Mouse (Mus musculus) left cerebral cortex, adult 18-20 months (tissue): Measurements from ENCODE around the gene Tuba1b. TPM values are rescaled to one million over a fixed set of nuclear protein-coding genes. Genes with fewer than 3 reads are reported as not detected.
"Not testable (repeated sequence)": the region's sequence is repeated elsewhere in the genome, so short reads cannot be mapped to it uniquely, and the experiment has no call there.

Source experiments
- DNase-seq, 2 experiments: peaks; one replicate each; pipeline ENCODE4 v3.0.0; 2021 to 2022; ENCODE audit warnings: low spot score in 2 of 2, mixed read lengths in 1 of 2
- long read RNA-seq, 2 experiments: library from polyadenylated mRNA; stranded (forward); transcript quantifications; one replicate each; pipeline ENCODE4 v2.0.0; 2021
- total RNA-seq, 2 experiments: library from RNA; stranded (reverse); gene quantifications; 2 replicates each; pipeline ENCODE4 v1.2.3; 2021

Gene Tuba1b
- 100 to 1,000 TPM; 584 to 602 TPM for total RNA-seq
- long read RNA-seq, experiment 1, transcript Tuba1b-201 (4 exons, 1,743 nt), result major isoform, 1,729 of 1,839 reads
- long read RNA-seq, experiment 1, partial matches to known transcripts, result 103 of 1,839 reads
- long read RNA-seq, experiment 1, other reads (novel, unspliced or antisense), result 6 of 1,839 reads
- long read RNA-seq, experiment 2, transcript Tuba1b-201 (4 exons, 1,743 nt), result major isoform, 1,275 of 1,417 reads
- long read RNA-seq, experiment 2, partial matches to known transcripts, result 138 of 1,417 reads
- long read RNA-seq, experiment 2, other reads (novel, unspliced or antisense), result 4 of 1,417 reads

DNA sequence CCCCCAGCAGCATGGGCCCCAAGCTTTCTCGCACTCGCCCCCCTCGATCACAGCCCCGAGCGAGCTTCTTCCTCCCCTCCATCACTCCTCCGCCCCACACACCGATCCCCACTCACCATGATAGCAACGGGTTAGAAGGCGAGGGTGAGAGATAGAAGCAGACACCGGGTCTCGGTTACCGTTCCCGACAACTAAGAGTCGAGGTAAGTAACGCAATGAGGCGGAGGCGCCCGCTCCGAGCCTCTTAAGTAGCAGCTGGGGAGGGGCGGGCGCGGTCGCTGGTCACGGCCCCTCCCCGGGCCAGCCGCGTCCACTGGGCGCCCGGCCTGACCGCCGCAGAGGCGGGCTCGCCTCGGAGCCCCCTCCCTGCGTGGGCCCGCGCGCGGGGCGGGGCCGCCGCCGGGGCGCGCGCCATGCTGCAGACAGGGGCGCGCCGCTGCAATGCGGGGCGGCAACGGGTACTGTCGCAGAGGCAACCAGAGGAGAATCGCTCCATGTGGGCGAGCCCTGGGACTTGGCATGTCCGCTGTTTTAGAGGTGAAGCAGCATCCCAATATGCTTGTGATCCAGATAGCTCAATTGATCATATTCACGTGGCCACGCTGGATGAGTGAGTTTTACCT is at the start of gene Tuba1b:
Gene Tuba1b (minus strand): TSS at position 349 of the 623 bp plus-strand sequence.
- DNase-seq, result peak; percentile 86 to 94

DNA sequence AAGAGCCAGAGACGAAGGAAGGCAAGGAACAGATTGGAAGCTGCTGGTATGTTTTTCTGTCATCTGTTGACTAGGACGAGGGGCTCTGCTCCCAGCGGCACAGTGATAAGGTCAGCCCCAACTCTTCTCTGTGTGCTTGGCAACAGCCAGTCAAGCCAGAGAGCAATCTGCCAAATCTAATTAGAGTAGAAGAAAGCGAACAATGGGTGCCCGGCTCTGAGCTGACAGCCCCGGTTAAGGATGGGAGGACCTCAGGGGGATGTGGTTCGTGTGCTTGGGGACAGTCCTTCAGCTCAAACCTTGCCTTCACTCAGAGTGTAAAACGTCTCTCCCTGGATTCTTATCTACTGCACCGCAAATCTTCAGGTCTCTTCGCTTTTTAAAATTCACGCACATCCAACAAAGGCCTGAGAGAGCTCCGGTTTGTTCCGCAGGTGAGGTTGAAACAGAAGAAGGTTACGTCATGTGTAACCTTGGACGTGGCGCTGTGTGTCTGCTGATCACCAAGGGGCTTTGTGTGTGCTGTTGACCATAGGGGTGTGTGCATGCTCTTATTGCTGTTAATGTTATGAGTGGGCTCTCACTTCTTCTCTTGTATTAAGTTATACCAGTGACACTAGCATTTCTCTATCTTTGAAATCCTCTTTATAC is 49.2 kb upstream of the Tuba1b start:
- no peak for DNase-seq

DNA sequence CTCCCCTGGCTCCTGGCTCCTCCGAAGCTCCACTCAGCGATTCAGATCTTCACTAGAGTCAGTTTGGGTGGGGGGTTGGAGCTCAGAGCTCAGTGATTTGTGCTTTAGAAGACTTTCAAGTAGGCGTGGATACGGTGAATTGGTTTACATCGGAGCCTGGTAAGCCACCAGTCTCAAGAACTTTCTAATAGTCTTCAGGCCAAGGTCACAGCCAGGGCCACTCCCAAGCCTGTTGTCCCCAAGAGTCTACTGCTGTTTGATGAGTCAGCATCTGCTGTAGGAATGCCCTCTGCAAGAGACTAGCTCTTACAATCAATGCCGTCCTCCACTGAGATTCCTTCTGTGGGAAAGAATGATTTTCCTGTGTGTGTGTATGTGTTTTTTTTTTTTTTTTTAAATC is 47.7 kb upstream of the Tuba1b start:
- DNase-seq, result no peak

DNA sequence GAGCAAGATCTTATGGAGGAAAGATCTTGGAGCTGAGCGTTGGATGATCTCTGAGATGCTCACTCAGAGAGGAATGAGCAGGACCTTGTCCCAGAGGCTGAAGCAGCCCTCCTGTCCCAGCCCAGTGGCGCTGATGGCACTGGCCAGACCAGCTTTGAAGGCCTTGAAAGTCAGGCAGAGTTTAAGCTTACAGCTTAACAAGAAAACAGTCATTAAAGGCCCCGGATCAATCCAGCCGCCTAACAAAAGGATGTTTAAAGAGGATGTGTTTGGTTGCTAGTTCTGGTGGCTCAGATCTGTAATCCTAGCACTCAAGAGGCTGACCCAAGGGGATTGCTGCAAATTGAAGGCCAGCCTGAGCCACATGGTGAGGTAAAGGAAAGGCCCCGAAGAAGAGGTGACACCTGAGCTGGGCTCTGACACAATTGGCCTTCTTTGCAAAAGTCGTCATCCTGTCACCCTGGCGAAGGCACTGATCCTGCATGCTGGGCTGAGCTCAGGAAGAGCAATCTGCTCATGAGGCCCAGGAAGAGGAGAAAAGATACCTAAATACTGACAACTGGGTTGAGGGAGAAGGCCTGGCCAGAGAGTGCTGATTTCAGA is 45.7 kb upstream of the Tuba1b start:
- no peak for DNase-seq

DNA sequence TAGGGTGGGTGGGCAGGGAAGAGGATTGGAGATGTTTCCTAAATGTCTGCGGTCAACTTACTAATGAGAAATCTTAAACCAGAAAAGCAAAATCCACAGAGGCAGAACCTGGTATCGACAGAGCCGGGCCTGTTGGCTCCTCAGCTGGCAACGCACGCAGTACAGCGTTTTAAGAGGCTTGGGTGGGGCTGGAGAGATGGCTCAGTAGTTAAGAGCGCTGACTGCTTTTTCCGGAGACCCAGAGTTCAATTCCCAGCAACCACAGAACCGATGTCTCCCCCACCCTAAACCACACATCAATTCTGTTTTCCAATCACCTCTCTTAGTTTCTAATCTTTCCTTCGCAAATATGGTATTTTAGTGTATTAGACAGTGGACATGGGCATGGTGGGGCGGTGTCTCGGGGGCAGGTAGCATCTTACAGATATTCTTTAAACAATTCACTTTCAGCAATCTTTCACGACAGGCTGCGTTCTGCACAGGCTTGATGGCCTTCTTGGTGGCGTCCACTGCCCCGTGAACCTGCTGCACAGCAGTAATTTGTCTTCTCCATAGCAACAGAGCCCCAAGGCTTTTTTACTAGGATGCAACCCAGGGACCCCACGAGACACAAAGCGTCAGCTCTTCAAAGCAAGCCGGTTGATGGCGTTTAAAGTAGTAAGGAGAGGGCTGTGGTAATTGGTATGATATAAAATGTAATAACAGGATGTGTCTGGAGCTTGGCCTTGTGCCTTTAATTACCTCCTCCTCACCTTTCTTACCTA is 44.2 kb upstream of the Tuba1b start:
- DNase-seq, result no peak

DNA sequence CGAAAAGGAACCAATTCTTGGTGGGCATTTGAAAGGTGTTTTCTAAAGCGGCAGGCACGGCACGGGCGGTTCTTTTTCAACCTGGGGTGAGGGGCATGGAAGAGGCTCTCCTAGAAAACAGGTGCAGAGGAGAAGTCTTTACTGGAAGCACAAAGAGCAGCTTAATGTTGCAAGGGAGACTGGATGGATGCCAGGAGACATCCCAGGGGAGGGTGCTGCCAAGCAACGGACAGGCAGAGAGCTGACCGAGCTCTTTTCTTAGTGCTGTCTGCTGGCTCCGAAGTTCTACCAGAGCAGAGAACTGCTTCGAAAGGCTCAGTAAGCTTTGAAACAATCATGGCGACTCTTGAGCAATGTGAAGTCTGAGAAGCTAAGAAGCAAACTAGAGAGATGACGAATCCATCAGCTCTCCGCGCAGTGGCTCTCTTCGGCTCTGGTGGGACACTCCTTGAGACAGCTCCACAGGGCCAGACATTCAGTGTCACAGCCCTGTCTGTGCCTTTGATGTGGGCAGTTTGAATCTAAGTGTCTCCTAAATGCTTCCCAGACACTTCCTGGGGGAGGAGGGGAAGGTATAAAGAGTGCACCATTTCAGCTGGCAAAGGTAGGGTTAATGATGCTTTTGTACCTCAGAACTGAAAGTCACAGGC is 43.5 kb upstream of the Tuba1b start:
- DNase-seq, result peak; percentile 55 to 59

DNA sequence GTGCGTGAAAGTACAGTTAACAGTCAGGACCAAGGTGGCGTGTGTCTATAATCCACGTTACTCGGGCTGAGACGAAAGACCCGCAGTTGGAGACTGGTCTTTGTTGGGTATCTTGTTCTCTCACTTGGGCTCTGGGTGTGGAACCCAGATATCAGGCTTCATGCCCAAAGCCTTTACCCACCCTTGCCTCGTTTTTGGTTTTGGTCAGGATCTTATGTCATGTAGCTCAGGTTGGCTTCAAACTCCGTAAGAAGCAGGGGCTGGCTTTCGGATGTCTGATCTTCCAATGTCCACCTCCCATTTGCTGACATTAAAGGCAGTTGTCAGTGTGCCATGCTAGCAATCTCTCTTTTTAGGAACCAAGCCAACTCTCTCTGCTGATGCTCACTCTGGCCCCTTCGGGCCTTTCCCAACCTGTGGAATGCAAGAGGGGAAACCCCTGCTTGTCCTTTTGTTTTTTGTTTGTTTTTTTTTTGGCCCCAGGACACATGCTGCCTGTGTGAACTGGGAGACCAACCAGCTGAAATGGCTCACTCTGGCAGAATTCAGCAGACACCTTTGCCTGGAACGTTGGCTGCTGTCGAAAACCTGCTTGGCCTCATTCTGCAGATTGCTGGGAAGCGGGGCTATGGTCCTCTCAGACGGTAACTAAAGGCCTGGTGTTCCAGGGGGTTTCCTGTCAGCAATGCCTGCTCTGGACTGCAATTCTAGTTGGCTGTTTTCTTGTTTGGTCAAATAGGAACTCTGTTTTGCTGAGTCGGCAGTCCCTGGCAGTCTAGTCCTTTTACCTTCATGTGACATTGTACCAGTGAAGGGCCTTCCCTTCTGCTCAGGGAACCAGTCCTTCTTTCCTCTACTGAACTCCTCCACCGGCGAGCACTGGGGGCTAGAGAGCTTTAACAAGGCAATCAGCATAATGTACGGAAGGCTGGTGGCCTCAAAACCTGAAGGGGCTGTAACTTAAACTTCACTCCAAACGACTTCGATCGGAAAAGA is 42.7 kb upstream of the Tuba1b start:
- DNase-seq, result no peak

DNA sequence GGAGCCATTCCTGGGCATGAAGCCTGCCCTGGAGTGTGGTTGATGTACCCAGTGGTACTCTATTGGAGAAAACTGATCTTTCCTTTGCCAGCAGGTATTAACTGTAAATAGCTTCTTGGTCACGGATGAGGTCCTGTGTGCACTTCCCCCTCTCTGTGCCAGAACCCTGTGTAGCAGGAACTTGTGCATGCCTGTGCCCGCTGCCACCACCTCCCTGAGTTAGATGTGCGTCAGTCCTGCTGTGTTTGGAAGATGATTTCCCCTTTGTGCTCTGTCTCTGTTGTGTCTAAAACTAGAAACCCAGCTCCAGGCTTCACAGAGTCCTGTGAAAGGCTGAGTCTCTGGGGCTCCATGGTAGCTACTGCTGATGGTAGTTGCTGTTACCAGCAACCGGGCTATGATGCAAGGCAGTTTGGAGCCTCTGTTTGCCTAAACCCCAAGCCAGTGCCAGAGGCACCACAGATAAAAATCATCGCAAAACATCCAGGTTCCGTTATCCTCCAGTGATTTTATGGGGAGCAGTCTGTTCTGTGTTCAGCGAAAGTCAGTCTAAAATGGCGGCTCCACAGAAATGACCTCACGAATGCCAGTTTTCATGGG is 38.8 kb upstream of the Tuba1b start:
- DNase-seq, result no peak

DNA sequence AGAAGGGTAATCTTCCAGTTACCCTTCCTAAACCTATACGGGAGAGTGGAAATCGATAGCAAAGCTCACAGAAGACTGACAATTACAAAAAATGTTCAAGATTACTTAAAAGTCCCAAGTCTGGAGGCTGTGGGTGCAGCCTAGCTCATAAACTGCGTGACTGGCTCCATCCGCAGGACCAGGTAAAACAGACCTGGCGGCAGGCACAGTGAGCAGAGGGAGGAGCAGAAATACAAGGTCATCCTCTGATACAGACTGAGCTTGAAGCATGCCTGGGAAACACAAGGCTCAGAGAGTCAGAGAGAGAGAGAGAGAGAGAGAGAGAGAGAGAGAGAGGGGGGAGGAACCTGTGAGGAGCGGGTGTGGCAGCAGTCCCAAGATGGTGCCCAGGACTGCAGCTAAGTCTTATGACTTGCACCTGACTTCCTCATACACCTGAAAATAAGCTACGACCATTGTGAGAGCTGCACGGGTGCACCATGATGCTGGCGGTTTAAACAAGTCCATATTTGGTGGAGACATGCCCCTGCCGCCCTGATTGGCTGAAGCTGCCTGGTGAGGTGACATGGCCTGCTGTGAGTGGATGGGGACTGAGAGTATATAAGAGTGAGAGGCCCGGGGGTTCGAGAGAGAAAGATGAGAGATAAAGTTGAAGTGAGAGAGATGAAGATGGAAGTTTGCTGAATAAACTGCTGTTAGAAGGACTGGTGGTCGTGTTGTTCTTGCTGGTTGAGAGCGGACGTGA is 37.4 kb upstream of the Tuba1b start:
- not testable (repeated sequence) for DNase-seq

DNA sequence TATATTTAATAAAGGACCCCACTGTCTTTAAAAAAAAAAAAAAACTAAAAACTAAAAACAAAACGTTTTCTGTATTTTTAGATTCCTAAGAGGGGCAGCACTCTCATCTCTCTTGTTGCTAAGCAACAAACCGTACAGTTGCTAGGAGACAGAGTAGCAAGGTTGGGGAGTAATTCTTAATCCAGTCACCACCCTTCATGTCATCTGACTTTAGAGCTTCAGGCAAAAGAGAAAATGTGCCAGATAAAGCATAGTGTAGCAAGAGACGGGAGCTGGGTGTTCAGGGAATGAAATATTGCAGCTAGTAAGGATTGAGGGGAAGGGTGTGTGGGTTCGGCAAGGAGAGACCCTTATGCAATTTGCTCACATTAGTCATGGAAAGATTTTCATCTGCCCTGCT is 36.7 kb upstream of the Tuba1b start:
- DNase-seq, result peak; percentile 46 to 49

DNA sequence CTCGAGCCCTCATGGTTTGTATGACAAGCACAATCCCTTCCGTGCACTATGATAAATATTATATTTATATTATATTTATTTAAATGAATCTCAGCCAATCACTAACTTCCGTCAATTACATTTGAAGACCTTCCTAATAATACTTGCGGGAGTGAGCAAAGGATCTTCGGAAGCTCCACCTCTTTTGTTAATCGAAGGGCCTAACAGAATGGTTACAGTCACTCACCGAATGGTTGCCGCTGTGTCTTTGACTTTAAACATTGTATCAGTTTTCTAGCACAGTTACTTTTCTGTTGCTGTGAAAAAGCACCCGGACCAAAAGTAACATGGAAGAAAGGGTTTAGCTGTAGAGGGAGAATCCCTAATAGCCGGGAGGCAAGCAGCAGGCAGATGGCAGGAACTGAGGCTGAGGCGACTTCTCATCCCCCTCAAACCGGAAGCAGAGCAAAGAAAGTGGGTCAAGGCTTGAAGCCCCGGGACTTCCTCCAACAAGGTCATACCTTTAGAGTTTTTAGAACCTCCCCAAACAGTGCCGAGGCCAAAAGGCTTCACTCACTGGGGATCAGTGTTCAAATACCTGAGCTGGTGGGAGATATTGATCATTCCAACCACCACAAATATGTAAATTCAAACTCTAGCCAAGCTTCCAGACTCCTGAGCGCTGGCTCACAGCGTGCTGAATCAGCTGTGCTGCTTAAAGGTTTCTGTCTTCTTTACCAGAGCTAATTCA is 35.2 kb upstream of the Tuba1b start:
- no peak for DNase-seq

DNA sequence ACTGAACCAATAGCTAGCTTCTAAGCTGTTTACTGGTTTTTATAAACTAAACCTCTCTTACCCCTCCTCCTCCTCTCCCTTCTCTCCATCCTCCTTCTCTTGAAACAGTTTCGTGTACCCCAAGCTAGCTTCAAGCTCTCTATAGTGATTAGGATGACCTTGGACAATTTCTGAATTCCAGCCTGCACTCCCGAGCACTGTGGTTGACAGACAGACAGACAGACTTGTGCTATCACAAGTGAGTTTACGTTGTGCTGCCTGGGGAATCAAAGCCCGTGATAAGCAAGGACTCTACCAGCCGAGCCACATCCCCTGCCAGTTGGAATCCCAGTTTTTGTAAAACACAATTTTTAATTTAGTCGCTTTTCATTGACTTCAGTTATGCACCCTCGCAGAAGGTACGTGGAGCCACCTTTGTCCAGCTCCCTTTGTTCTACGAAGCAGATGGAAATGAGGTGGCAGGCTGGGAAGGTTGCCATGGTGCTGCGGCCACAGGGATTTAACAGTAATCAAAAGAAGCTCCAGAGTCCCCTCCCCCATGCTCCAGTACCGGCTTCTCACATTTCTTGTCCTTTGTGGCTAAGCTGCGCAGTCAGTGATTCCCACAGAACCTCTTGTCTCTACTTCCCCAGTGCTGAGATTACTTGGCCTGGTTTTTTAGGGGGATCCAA is 34.5 kb upstream of the Tuba1b start:
- DNase-seq, result peak; percentile 59 to 60

DNA sequence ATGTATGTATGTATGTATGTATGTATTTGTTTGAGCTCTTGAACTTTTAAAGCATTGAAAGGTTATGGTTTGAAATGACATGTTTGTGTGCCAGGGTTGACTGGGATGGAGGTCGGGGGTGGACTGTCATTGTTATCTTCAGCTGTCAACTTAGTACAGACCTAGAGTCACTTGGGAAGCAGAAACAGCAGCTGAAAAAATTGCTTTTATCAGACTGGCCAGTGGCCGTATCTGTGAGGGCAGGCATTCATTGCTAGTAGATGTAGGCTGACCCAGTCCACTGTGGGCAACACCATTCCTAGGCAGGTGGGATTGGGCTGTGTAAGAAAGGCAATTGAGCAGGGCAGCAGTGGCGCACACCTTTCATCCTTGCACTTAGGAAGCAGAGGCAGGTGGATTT is 25.2 kb upstream of the Tuba1b start:
- no peak for DNase-seq

DNA sequence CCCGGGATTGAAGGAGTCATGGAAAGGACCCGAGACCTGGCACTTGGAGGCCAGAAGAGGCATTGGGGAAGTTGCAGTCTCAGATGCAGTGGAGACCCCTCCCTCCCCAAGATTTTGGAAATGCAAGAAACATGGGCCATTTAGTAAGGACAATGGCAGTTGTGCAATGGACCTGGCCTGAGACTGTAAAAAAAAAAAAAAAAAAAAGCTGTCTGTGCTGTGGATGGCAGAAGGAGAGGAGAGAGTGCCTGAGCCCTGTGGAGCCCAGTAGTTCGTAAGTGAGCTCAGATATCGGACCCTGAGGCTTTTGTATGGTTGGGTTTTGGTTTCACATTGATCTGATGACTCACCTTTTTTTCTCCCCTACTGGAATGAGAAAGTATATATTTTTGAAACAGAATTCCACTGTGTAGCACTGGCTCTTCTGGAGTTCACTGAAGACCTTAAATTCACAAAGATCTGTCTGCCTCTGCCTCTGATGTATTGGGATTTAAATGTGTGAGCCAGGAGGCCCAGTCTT is 24.6 kb upstream of the Tuba1b start:
- DNase-seq, result no peak

DNA sequence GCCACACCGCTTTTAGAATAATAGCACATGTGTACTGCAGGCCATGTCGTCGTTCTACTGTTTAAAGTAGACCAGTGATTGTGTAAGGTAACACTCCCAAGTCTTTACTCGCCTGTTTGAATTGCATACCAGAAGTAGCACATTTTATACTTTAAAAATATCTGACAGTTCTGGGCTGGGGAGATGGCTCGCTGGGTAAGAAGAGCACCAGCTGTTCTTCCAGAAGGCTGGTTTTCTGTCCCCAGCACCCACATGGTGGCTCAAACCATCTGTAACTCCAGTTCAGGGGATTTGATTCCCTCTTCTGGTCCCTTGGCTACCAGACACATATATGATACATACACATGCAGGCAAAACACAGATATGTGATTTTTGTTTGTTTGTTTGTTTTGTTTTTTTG is 23.1 kb upstream of the Tuba1b start:
- no peak for DNase-seq

DNA sequence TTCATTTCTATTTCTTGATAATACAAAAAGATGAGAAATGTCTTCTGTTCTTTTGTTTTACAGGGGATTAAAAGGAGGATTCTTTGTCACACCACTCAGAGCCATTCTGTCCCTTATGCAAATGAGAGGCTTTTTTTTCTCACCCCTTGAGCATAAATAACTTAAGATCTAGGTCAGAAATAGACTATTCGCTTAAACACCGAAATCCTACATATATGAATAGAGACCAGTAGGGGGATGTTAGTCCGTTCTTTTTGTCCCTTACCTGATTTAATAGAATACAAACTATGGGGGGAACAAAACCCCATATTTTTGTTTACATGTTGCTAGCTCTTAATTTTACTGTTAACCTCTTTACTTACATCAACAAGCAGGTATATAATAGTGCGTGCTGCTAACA is 21.6 kb upstream of the Tuba1b start:
- no peak for DNase-seq

DNA sequence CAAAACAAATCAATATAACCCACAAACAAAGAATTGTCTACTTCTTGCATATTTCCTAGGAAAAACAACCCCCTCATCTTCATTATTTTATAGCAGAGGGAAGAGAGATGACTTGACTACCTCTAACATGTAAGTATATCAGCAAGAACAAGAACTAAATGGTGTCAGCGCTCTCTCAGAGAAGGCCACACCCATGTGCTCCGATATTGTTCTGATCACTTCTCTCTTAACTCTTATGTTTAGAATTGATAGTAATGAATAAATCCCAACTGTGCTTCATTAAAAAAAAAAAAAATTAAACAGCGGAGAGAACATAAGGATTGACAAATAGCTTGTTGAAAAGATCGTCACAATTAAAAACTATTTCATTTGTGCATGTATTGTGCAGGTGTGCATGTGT is 21.0 kb upstream of the Tuba1b start:
- no peak for DNase-seq
